Mouse (Mus musculus): ENCODE measurements around the gene Rps21. TPM values are rescaled to one million over a fixed set of nuclear protein-coding genes. Genes with fewer than 3 reads are reported as not detected.
A peak's percentile ranks its signal among the peaks of the same experiment; 100 is the strongest.

Gene Rps21
- polyA plus RNA-seq, 1 experiment = 2,052 TPM

- Histone ChIP-seq H3K4me1 (ENCODE audit: control insufficient read depth, insufficient read depth, low read length) (peaks cover 3% of the 10 kb centered on the region), H3K4me3 (replicated peaks; ENCODE audit: extremely low read depth, low read depth, low read length) (no peak overlapping the region)
- no peak for DNase-seq
- 46% methylated on average over 3 of the region's 3 CpGs for WGBS
- TF ChIP-seq POLR2A (IDR thresholded peaks at IDR 0.05; ENCODE audit: borderline replicate concordance, extremely low read depth, low read depth, low read length) (no peak), CTCF (IDR thresholded peaks at IDR 0.05; ENCODE audit: insufficient read depth, low read length) (no peak)
These were observed 5.3 kb downstream of the Rps21 start for GRCm38 (mm10) chr2:180262441-180262840.

GRCm38 (mm10) chr2:180262891-180263290, 5.7 kb downstream of the Rps21 start:
- no peak for DNase-seq
- WGBS = 69% methylated on average over 10 of the region's 10 CpGs
- TF ChIP-seq CTCF (IDR thresholded peaks at IDR 0.05; ENCODE audit: insufficient read depth, low read length) = no peak
- TF ChIP-seq POLR2A (IDR thresholded peaks at IDR 0.05; ENCODE audit: borderline replicate concordance, extremely low read depth, low read depth, low read length) = no peak
- H3K4me3 ChIP-seq (replicated peaks; ENCODE audit: extremely low read depth, low read depth, low read length) = no peak overlapping the region
- H3K4me1 ChIP-seq (ENCODE audit: control insufficient read depth, insufficient read depth, low read length) = peaks cover 3% of the 10 kb centered on the region

- H3K4me3 ChIP-seq (replicated peaks; ENCODE audit: extremely low read depth, low read depth, low read length) = no peak overlapping the region
- peaks cover 23% of the 10 kb centered on the region for H3K4me1 ChIP-seq (ENCODE audit: control insufficient read depth, insufficient read depth, low read length)
- TF ChIP-seq POLR2A (IDR thresholded peaks at IDR 0.05; ENCODE audit: borderline replicate concordance, extremely low read depth, low read depth, low read length) (no peak), CTCF (IDR thresholded peaks at IDR 0.05; ENCODE audit: insufficient read depth, low read length) (no peak)
- WGBS = 57% methylated on average over 2 of the region's 2 CpGs
- DNase-seq = no peak
These were observed 10.8 kb downstream of the Rps21 start for GRCm38 (mm10) chr2:180267955-180268354.

- 92% methylated on average over 10 of the region's 10 CpGs for WGBS
These were observed 12.2 kb downstream of the Rps21 start for GRCm38 (mm10) chr2:180269329-180269728.

GRCm38 (mm10) chr2:180270537-180271255, 13.5 kb downstream of the Rps21 start:
- TF ChIP-seq POLR2A (IDR thresholded peaks at IDR 0.05; ENCODE audit: borderline replicate concordance, extremely low read depth, low read depth, low read length) (no peak), CTCF (IDR thresholded peaks at IDR 0.05; ENCODE audit: insufficient read depth, low read length) (no peak)
- DNase-seq = no peak
- Histone ChIP-seq H3K4me3 (replicated peaks; ENCODE audit: extremely low read depth, low read depth, low read length) (no peak overlapping the region), H3K4me1 (ENCODE audit: control insufficient read depth, insufficient read depth, low read length) (peaks cover 26% of the 10 kb centered on the region)
- WGBS = 66% methylated on average over 7 of the region's 7 CpGs

More at GRCm38 (mm10) chr2:180269329-180269728, 12.2 kb downstream of the Rps21 start:
- Histone ChIP-seq H3K4me1 (ENCODE audit: control insufficient read depth, insufficient read depth, low read length) (peaks cover 26% of the 10 kb centered on the region), H3K4me3 (replicated peaks; ENCODE audit: extremely low read depth, low read depth, low read length) (no peak overlapping the region)
- no peak for TF ChIP-seq POLR2A (IDR thresholded peaks at IDR 0.05; ENCODE audit: borderline replicate concordance, extremely low read depth, low read depth, low read length)
- no peak for TF ChIP-seq CTCF (IDR thresholded peaks at IDR 0.05; ENCODE audit: insufficient read depth, low read length)
- no peak for DNase-seq

- WGBS = 65% methylated on average over 5 of the region's 5 CpGs
- H3K4me3 ChIP-seq (replicated peaks; ENCODE audit: extremely low read depth, low read depth, low read length) = no peak overlapping the region
- DNase-seq = no peak
These were observed 14.7 kb downstream of the Rps21 start for GRCm38 (mm10) chr2:180271804-180272395.

GRCm38 (mm10) chr2:180272884-180273321, 15.7 kb downstream of the Rps21 start:
- 2% methylated on average over 36 of the region's 37 CpGs for WGBS
- DNase-seq = no peak
- Histone ChIP-seq H3K4me3 (replicated peaks; ENCODE audit: extremely low read depth, low read depth, low read length) (peak overlapping the region; percentile 59), H3K4me1 (ENCODE audit: control insufficient read depth, insufficient read depth, low read length) (peaks cover 37% of the 10 kb centered on the region)
- TF ChIP-seq POLR2A (IDR thresholded peaks at IDR 0.05; ENCODE audit: borderline replicate concordance, extremely low read depth, low read depth, low read length) (no peak), CTCF (IDR thresholded peaks at IDR 0.05; ENCODE audit: insufficient read depth, low read length) (no peak)

More at GRCm38 (mm10) chr2:180271804-180272395, 14.7 kb downstream of the Rps21 start:
- H3K4me1 ChIP-seq (ENCODE audit: control insufficient read depth, insufficient read depth, low read length) = peaks cover 35% of the 10 kb centered on the region
- TF ChIP-seq CTCF (IDR thresholded peaks at IDR 0.05; ENCODE audit: insufficient read depth, low read length) (no peak), POLR2A (IDR thresholded peaks at IDR 0.05; ENCODE audit: borderline replicate concordance, extremely low read depth, low read depth, low read length) (no peak)

- 7% methylated on average over 68 of the region's 68 CpGs for WGBS
- Histone ChIP-seq H3K4me3 (replicated peaks; ENCODE audit: extremely low read depth, low read depth, low read length) (peak within 1 kb of the TSS; percentile 71), H3K4me1 (ENCODE audit: control insufficient read depth, insufficient read depth, low read length) (peaks cover 37% of the 10 kb centered on the region)
- TF ChIP-seq POLR2A (IDR thresholded peaks at IDR 0.05; ENCODE audit: borderline replicate concordance, extremely low read depth, low read depth, low read length) (peak; percentile 17; the same call in 1 of the 2 replicates), CTCF (IDR thresholded peaks at IDR 0.05; ENCODE audit: insufficient read depth, low read length) (no peak)
- peak; percentile 84 for DNase-seq
These were observed 16.4 kb downstream of the Rps21 start, which contains the start of gene Cables2 for GRCm38 (mm10) chr2:180273394-180274244. TSS of gene Cables2 (minus strand) at chr2:180273496.

GRCm38 (mm10) chr2:180274523-180274922, 17.3 kb downstream of the Rps21 start:
- peaks cover 37% of the 10 kb centered on the region for H3K4me1 ChIP-seq (ENCODE audit: control insufficient read depth, insufficient read depth, low read length)
- 92% methylated on average over 2 of the region's 2 CpGs for WGBS
- H3K4me3 ChIP-seq (replicated peaks; ENCODE audit: extremely low read depth, low read depth, low read length) = no peak overlapping the region
- no peak for TF ChIP-seq CTCF (IDR thresholded peaks at IDR 0.05; ENCODE audit: insufficient read depth, low read length)
- TF ChIP-seq POLR2A (IDR thresholded peaks at IDR 0.05; ENCODE audit: borderline replicate concordance, extremely low read depth, low read depth, low read length) = no peak
- no peak for DNase-seq

Data from lung, adult 2 months (tissue).